Mouse (Mus musculus): Measurements from ENCODE around the gene Dbndd2. TPM values are rescaled to one million over a fixed set of nuclear protein-coding genes. Genes with fewer than 3 reads are reported as not detected.

Gene Dbndd2
- total and polyA plus RNA-seq, 3 experiments, result 6.9 to 11.9 TPM; not detected in 1

GRCm38 (mm10) chr2:164514916-164515315 lies 29.0 kb downstream of the Dbndd2 start:
- H3K27me3 ChIP-seq (ENCODE audit: control insufficient read depth in 1 of 2, insufficient read depth in 2 of 2, low read length in 2 of 2), result no peaks in the 10 kb centered on the region
- H3K4me1 ChIP-seq (ENCODE audit: control insufficient read depth in 1 of 2, insufficient read depth in 2 of 2, low read length in 2 of 2), result peaks cover 0 to 5% of the 10 kb centered on the region in 2 experiments; a peak in 2 of 4 replicates

GRCm38 (mm10) chr2:164515897-164516296 lies 30.0 kb downstream of the Dbndd2 start:
- Histone ChIP-seq H3K9me3 (replicated peaks; ENCODE audit: insufficient read depth, low read length) (no peaks in the 10 kb centered on the region), H3K27ac (ENCODE audit: control insufficient read depth, low read depth, low read length) (no peak overlapping the region), H3K36me3 (ENCODE audit: control insufficient read depth in 1 of 2, insufficient read depth in 2 of 2, low read length in 2 of 2) (peaks cover 0 to 2% of the 10 kb centered on the region in 2 experiments; a peak in 2 of 4 replicates), H3K4me3 (ENCODE audit: control insufficient read depth in 1 of 2, insufficient read depth in 1 of 2, low read depth in 2 of 2, low read length in 2 of 2) (no peak overlapping the region), H3K79me2 (ENCODE audit: control insufficient read depth, insufficient read depth, low read length, poor library complexity) (no peaks in the 10 kb centered on the region), H3K4me1 (ENCODE audit: control insufficient read depth in 1 of 2, insufficient read depth in 2 of 2, low read length in 2 of 2) (peaks cover 0 to 10% of the 10 kb centered on the region in 2 experiments; a peak in 2 of 4 replicates), H3K27me3 (ENCODE audit: control insufficient read depth in 1 of 2, insufficient read depth in 2 of 2, low read length in 2 of 2) (no peaks in the 10 kb centered on the region), H3K9ac (ENCODE audit: control insufficient read depth, low read depth, low read length, poor library complexity, severe bottlenecking) (no peak overlapping the region)
- no peak for TF ChIP-seq ZKSCAN1 (IDR thresholded peaks at IDR 0.05; ENCODE audit: low read depth, low read length)
- no peak for TF ChIP-seq JUND (IDR thresholded peaks at IDR 0.05; ENCODE audit: low read depth, low read length)
- no peak for TF ChIP-seq USF1 (IDR thresholded peaks at IDR 0.05; ENCODE audit: low read depth, low read length)
- no peak for TF ChIP-seq POLR2AphosphoS5 (IDR thresholded peaks at IDR 0.05; ENCODE audit: borderline replicate concordance, low read depth, low read length)
- no peak for TF ChIP-seq SIN3A (IDR thresholded peaks at IDR 0.05; ENCODE audit: low read length)
- no peak for TF ChIP-seq GATA1 (IDR thresholded peaks at IDR 0.05; ENCODE audit: low read depth, low read length)
- TF ChIP-seq EP300 (IDR thresholded peaks at IDR 0.05; ENCODE audit: low read depth in 1 of 2, low read length in 2 of 2), result no peak
- no peak for TF ChIP-seq MYB (IDR thresholded peaks at IDR 0.05; ENCODE audit: low read depth, low read length)
- no peak for DNase-seq (ENCODE audit: low read depth, low spot score)

More at GRCm38 (mm10) chr2:164514916-164515315, 29.0 kb downstream of the Dbndd2 start:
- Histone ChIP-seq H3K9ac (ENCODE audit: control insufficient read depth, low read depth, low read length, poor library complexity, severe bottlenecking) (no peak overlapping the region), H3K27ac (ENCODE audit: control insufficient read depth, low read depth, low read length) (no peak overlapping the region), H3K4me3 (ENCODE audit: control insufficient read depth in 1 of 2, insufficient read depth in 1 of 2, low read depth in 2 of 2, low read length in 2 of 2) (no peak overlapping the region), H3K79me2 (ENCODE audit: control insufficient read depth, insufficient read depth, low read length, poor library complexity) (no peaks in the 10 kb centered on the region), H3K36me3 (ENCODE audit: control insufficient read depth in 1 of 2, insufficient read depth in 2 of 2, low read length in 2 of 2) (peaks cover 0 to 2% of the 10 kb centered on the region in 2 experiments; a peak in 1 of 4 replicates), H3K9me3 (replicated peaks; ENCODE audit: insufficient read depth, low read length) (no peaks in the 10 kb centered on the region)
- TF ChIP-seq SMC3 (IDR thresholded peaks at IDR 0.05; ENCODE audit: low read depth, low read length) (no peak), EP300 (IDR thresholded peaks at IDR 0.05; ENCODE audit: low read depth in 1 of 2, low read length in 2 of 2) (no peak), MAX (IDR thresholded peaks at IDR 0.05; ENCODE audit: low read length) (no peak), MYB (IDR thresholded peaks at IDR 0.05; ENCODE audit: low read depth, low read length) (no peak), UBTF (IDR thresholded peaks at IDR 0.05; ENCODE audit: borderline replicate concordance, insufficient read depth, low read depth, low read length) (no peak), USF2 (IDR thresholded peaks at IDR 0.05; ENCODE audit: borderline replicate concordance in 1 of 2, insufficient read depth in 1 of 2, low read depth in 1 of 2, low read length in 2 of 2) (no peak), GABPA (IDR thresholded peaks at IDR 0.05; ENCODE audit: low read depth, low read length) (no peak), POLR2AphosphoS2 (IDR thresholded peaks at IDR 0.05; ENCODE audit: low read length) (no peak), MXI1 (IDR thresholded peaks at IDR 0.05; ENCODE audit: low read depth, low read length) (no peak), ETS1 (IDR thresholded peaks at IDR 0.05; ENCODE audit: low read depth, low read length) (no peak), ZKSCAN1 (IDR thresholded peaks at IDR 0.05; ENCODE audit: low read depth, low read length) (no peak), BHLHE40 (IDR thresholded peaks at IDR 0.05; ENCODE audit: borderline replicate concordance, low read depth, low read length) (no peak), MEF2A (IDR thresholded peaks at IDR 0.05; ENCODE audit: extremely low read depth, insufficient replicate concordance, low read depth, low read length, poor library complexity, severe bottlenecking) (no peak), HCFC1 (IDR thresholded peaks at IDR 0.05; ENCODE audit: low read depth, low read length) (no peak)
- no peak for DNase-seq (ENCODE audit: low read depth, low spot score)
